Mouse (Mus musculus) midbrain, embryonic 16.5 days (tissue): ENCODE measurements around the gene Srcap. TPM values are rescaled to one million over a fixed set of nuclear protein-coding genes. Genes with fewer than 3 reads are reported as not detected.
"Not testable (repeated sequence)": the region's sequence is repeated elsewhere in the genome, so short reads cannot be mapped to it uniquely, and the experiment has no call there.

Source experiments
- ATAC-seq: fragments of 200-750 bp; cut with Nextera tagmentation; 2 replicates; pipeline ENCODE4 v1.8.0; 2017; ENCODE audit warnings: moderate TSS enrichment
- H3K27ac ChIP-seq: fragments of 300-500 bp; sonication (generic); 2 replicates; pipeline ENCODE4 v1.5.1; 2014; ENCODE audit warnings: mild to moderate bottlenecking, low read length, mixed read lengths
- H3K27me3 ChIP-seq: fragments of 300-500 bp; sonication (generic); 2 replicates; pipeline ENCODE4 v1.6.1; 2014; ENCODE audit warnings: low read depth, low read length, mixed read lengths; ENCODE audit not compliant: control insufficient read depth, insufficient read depth
- H3K36me3 ChIP-seq: fragments of 300-500 bp; sonication (generic); 2 replicates; pipeline ENCODE4 v1.6.1; 2014; ENCODE audit warnings: mild to moderate bottlenecking, low read length, moderate library complexity, mixed read lengths; ENCODE audit not compliant: control insufficient read depth, insufficient read depth
- H3K4me1 ChIP-seq: fragments of 300-500 bp; sonication (generic); 2 replicates; pipeline ENCODE4 v1.6.1; 2014; ENCODE audit warnings: mild to moderate bottlenecking, low read length, mixed read lengths; ENCODE audit not compliant: control insufficient read depth, insufficient read depth
- H3K4me2 ChIP-seq: fragments of 300-500 bp; sonication (generic); 2 replicates; pipeline ENCODE4 v1.6.1; 2014; ENCODE audit warnings: mild to moderate bottlenecking, low read length, mixed read lengths
- H3K4me3 ChIP-seq: fragments of 300-500 bp; sonication (generic); 2 replicates; pipeline ENCODE4 v1.5.1; 2014; ENCODE audit warnings: low read depth, mild to moderate bottlenecking, low read length, moderate library complexity, mixed read lengths
- H3K9ac ChIP-seq: fragments of 300-500 bp; sonication (generic); 2 replicates; pipeline ENCODE4 v1.6.1; 2014; ENCODE audit warnings: low read depth, low read length, mixed read lengths
- H3K9me3 ChIP-seq: fragments of 300-500 bp; sonication (generic); replicated peaks from 2 replicates; pipeline ENCODE4 v1.6.1; 2014; ENCODE audit warnings: mild to moderate bottlenecking, low read length, mixed read lengths; ENCODE audit not compliant: control insufficient read depth, poor library complexity, severe bottlenecking
- WGBS: fragments of 180-500 bp; shearing (Covaris S2); extraction: QIAGEN DNeasy Blood & Tissue Kit; methylation state at CpG from one replicate; pipeline ENCODE4 v1.1.7; 2014; 5-methylcytosine and 5-hydroxymethylcytosine counted together
- polyA plus RNA-seq: library from polyadenylated mRNA; unstranded; fragments of >200 nt; fragmentation: Nextera tagmentation; extraction: Ambion mirVana; gene quantifications from 2 replicates; pipeline ENCODE4 v1.2.1, GENCODE M21; 2015

The Srcap gene
- 38.4 and 49.5 TPM in 2 replicates for polyA plus RNA-seq

- under 1% methylated on average over 34 of the region's 37 CpGs for WGBS
- Histone ChIP-seq H3K9ac (peak within 1 kb of the TSS; percentile 94), H3K36me3 (peaks cover 8% of the 10 kb centered on the region; the same call in 1 of the 2 replicates), H3K4me3 (peak within 1 kb of the TSS; percentile 85), H3K9me3 (no peaks in the 10 kb centered on the region), H3K4me1 (peaks cover 18% of the 10 kb centered on the region), H3K27me3 (no peaks in the 10 kb centered on the region), H3K4me2 (peak within 1 kb of the TSS; percentile 70), H3K27ac (peak within 1 kb of the TSS; percentile 99)
- ATAC-seq = peak; percentile 99
Measured at GRCm38 (mm10) chr7:127511808-127512230, at the start of gene Srcap. TSS of gene Srcap (plus strand) at chr7:127511983.

GRCm38 (mm10) chr7:127465191-127465590 lies 46.6 kb upstream of the Srcap start:
- H3K9ac ChIP-seq = no peak overlapping the region
- peaks cover 10% of the 10 kb centered on the region; the same call in 1 of the 2 replicates for H3K4me1 ChIP-seq
- no peak overlapping the region for H3K4me3 ChIP-seq
- H3K4me2 ChIP-seq = no peak overlapping the region
- ATAC-seq = no peak
- 85% methylated on average over 3 of the region's 3 CpGs for WGBS
- no peaks in the 10 kb centered on the region for H3K36me3 ChIP-seq
- H3K27me3 ChIP-seq = no peaks in the 10 kb centered on the region
- no peak overlapping the region for H3K27ac ChIP-seq
- no peaks in the 10 kb centered on the region for H3K9me3 ChIP-seq

- H3K9ac ChIP-seq, H3K4me3 ChIP-seq, H3K4me2 ChIP-seq, ATAC-seq, H3K9me3 ChIP-seq, H3K27me3 ChIP-seq, H3K36me3 ChIP-seq, H3K27ac ChIP-seq: not testable (repeated sequence)
- peaks cover 10% of the 10 kb centered on the region; the same call in 1 of the 2 replicates for H3K4me1 ChIP-seq
- 97% methylated on average over 2 of the region's 2 CpGs for WGBS
Measured at GRCm38 (mm10) chr7:127465670-127466069, 46.1 kb upstream of the Srcap start.

- H3K4me1 ChIP-seq = peaks cover 10% of the 10 kb centered on the region; the same call in 1 of the 2 replicates
- H3K27ac ChIP-seq = no peak overlapping the region
- ATAC-seq = no peak
- no peaks in the 10 kb centered on the region for H3K9me3 ChIP-seq
- H3K9ac ChIP-seq = no peak overlapping the region
- H3K27me3 ChIP-seq = no peaks in the 10 kb centered on the region
- no peaks in the 10 kb centered on the region for H3K36me3 ChIP-seq
- H3K4me3 ChIP-seq = no peak overlapping the region
- WGBS = 93% methylated on average over 4 of the region's 4 CpGs
- no peak overlapping the region for H3K4me2 ChIP-seq
Measured at GRCm38 (mm10) chr7:127466606-127467005, 45.2 kb upstream of the Srcap start.

- H3K9ac ChIP-seq = peak overlapping the region; percentile 64
Measured at GRCm38 (mm10) chr7:127470011-127470715, 41.6 kb upstream of the Srcap start.

GRCm38 (mm10) chr7:127470743-127471645 lies 40.8 kb upstream of the Srcap start:
- WGBS = under 1% methylated on average over 45 of the region's 46 CpGs
- ATAC-seq = peak; percentile 96

More at GRCm38 (mm10) chr7:127470011-127470715, 41.6 kb upstream of the Srcap start:
- peak overlapping the region; percentile 97 for H3K4me2 ChIP-seq
- peak overlapping the region; percentile 97 for H3K27ac ChIP-seq
- peak; percentile 21; the same call in 1 of the 2 replicates for ATAC-seq
- H3K9me3 ChIP-seq = no peaks in the 10 kb centered on the region
- no peaks in the 10 kb centered on the region for H3K27me3 ChIP-seq
- WGBS = 8% methylated on average over 10 of the region's 10 CpGs
- H3K4me3 ChIP-seq = peak overlapping the region; percentile 72
- H3K36me3 ChIP-seq = peaks cover 8% of the 10 kb centered on the region
- H3K4me1 ChIP-seq = peaks cover 19% of the 10 kb centered on the region

GRCm38 (mm10) chr7:127471646-127472010 lies 40.2 kb upstream of the Srcap start:
- H3K27ac ChIP-seq = peak overlapping the region; percentile 97
- 0% methylated on average over 25 of the region's 25 CpGs for WGBS
- ATAC-seq = peak; percentile 29
- no peaks in the 10 kb centered on the region for H3K27me3 ChIP-seq
- peaks cover 21% of the 10 kb centered on the region for H3K36me3 ChIP-seq
- no peaks in the 10 kb centered on the region for H3K9me3 ChIP-seq
- H3K4me2 ChIP-seq = peak overlapping the region; percentile 94
- peak overlapping the region; percentile 90 for H3K9ac ChIP-seq
- H3K4me3 ChIP-seq = peak overlapping the region; percentile 72
- peaks cover 19% of the 10 kb centered on the region for H3K4me1 ChIP-seq

More at GRCm38 (mm10) chr7:127470743-127471645, 40.8 kb upstream of the Srcap start:
- peak overlapping the region; percentile 97 for H3K4me2 ChIP-seq
- peaks cover 16% of the 10 kb centered on the region for H3K36me3 ChIP-seq
- no peaks in the 10 kb centered on the region for H3K9me3 ChIP-seq
- H3K9ac ChIP-seq = peak overlapping the region; percentile 90
- peak overlapping the region; percentile 97 for H3K27ac ChIP-seq
- H3K4me3 ChIP-seq = peak overlapping the region; percentile 72
- H3K27me3 ChIP-seq = no peaks in the 10 kb centered on the region
- peaks cover 19% of the 10 kb centered on the region for H3K4me1 ChIP-seq

GRCm38 (mm10) chr7:127472060-127472459 lies 39.7 kb upstream of the Srcap start:
- Histone ChIP-seq H3K36me3 (peaks cover 21% of the 10 kb centered on the region), H3K4me1 (peaks cover 23% of the 10 kb centered on the region), H3K4me2 (peak overlapping the region; percentile 94), H3K27me3 (no peaks in the 10 kb centered on the region), H3K9me3 (no peaks in the 10 kb centered on the region), H3K4me3 (peak overlapping the region; percentile 72), H3K27ac (peak overlapping the region; percentile 97), H3K9ac (peak overlapping the region; percentile 90)
- WGBS = 3% methylated on average over 7 of the region's 7 CpGs
- no peak for ATAC-seq
